Mouse (Mus musculus): Measurements from ENCODE around the gene Sorbs2.

DNA sequence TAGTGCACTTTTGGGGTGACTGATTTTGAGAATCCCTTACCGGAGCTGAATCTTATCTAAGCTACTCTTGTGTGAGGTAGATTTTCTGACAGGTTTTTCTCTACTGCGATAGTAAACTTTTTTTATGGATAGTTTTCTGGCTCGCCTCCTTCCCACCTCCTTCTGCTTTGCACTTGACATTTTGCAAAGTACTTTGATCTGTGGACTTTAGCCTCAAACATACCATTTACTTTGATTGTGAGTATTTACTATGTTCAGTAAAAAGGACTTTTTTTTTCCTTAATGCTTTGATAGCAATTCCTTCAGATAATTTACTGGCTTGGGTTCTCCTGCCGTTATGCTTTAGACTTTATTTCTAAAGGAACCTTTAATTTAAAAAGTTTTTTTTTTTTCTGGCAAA lies 151.9 kb downstream of the Sorbs2 start:
- TF ChIP-seq POLR2A (IDR thresholded peaks at IDR 0.05; ENCODE audit: borderline replicate concordance, low read depth, low read length) (no peak), CTCF (IDR thresholded peaks at IDR 0.05; ENCODE audit: low read depth, low read length) (no peak)

Data from bone marrow macrophage, adult 2 months (primary cell).